Mouse (Mus musculus): Measurements from ENCODE around the gene Gpr152. TPM values are rescaled to one million over a fixed set of nuclear protein-coding genes. Genes with fewer than 3 reads are reported as not detected.

The Gpr152 gene
- not detected in 2 replicates for polyA plus RNA-seq (2015; fragmentation: Nextera tagmentation; extraction: Ambion mirVana)

DNA sequence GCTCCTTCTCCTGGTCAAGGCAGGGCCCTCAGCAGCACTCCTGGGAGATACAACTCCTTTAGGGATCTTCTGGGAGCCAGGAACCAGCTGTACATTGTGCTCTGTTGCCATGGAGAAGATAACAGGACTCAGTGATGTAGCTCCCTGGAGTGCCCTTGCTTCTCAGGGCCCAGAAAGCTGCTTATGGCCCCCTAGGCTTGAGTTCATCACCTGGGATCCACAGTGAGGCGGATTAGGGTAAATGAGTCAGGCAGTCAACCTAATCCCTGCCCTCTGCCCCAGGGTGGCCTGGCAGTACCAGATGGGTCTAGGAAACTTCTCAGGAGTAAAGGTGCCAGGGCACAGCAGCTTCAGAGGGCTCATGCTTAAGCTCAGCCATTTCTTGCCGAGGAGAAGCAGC is at the start of gene Gpr152:
Gpr152 (plus strand) TSS at position 342 of the 400 bp plus-strand sequence.
- H3K27me3 ChIP-seq (replicated peaks; ENCODE audit: control insufficient read depth, insufficient read depth, low read length): no peaks in the 10 kb centered on the region
- no peaks in the 10 kb centered on the region for H3K36me3 ChIP-seq (ENCODE audit: control insufficient read depth, insufficient read depth)
- H3K9me3 ChIP-seq (ENCODE audit: control insufficient read depth): no peaks in the 10 kb centered on the region
- H3K4me2 ChIP-seq (replicated peaks; ENCODE audit: low read depth): no peak within 1 kb of the TSS
- WGBS: 86% methylated on average over 2 of the region's 2 CpGs
- no peak for ATAC-seq
- no peak within 1 kb of the TSS for H3K4me3 ChIP-seq (ENCODE audit: low read depth, low read length)
- no peak for TF ChIP-seq CTCF (IDR thresholded peaks at IDR 0.05; ENCODE audit: low read depth)
- H3K27ac ChIP-seq (ENCODE audit: low read depth, low read length): no peak within 1 kb of the TSS
- H3K9ac ChIP-seq (ENCODE audit: low read depth, low read length): no peak within 1 kb of the TSS
- no peaks in the 10 kb centered on the region for H3K4me1 ChIP-seq (replicated peaks; ENCODE audit: control insufficient read depth, insufficient read depth, low read length)

DNA sequence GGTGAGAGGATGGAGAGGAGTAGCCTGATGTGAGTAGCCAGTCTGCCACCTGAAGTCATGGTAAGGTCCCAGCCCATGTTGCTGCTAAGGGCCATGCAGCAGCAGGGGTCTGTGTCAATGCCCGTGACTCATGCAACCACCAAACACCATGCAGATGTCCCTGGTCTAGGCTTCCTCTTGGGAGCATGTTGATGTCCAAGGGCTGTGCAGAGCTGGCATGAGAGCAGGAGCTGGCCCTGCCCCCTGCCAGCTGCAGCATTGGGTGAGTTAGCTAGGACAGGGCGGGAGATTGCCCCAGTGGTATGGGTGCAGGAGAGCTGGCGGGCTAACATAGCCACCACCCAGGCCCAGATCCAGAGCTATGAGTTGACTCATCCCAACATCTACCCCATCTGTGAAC is 49.1 kb upstream of the Gpr152 start:
- no peak for TF ChIP-seq CTCF (IDR thresholded peaks at IDR 0.05; ENCODE audit: low read depth)
- WGBS: 74% methylated on average over 3 of the region's 3 CpGs
- Histone ChIP-seq H3K36me3 (ENCODE audit: control insufficient read depth, insufficient read depth) (no peaks in the 10 kb centered on the region), H3K9me3 (ENCODE audit: control insufficient read depth) (no peaks in the 10 kb centered on the region), H3K9ac (ENCODE audit: low read depth, low read length) (no peak overlapping the region), H3K4me2 (replicated peaks; ENCODE audit: low read depth) (no peak overlapping the region), H3K4me3 (ENCODE audit: low read depth, low read length) (no peak overlapping the region), H3K27me3 (replicated peaks; ENCODE audit: control insufficient read depth, insufficient read depth, low read length) (no peaks in the 10 kb centered on the region), H3K27ac (ENCODE audit: low read depth, low read length) (no peak overlapping the region), H3K4me1 (replicated peaks; ENCODE audit: control insufficient read depth, insufficient read depth, low read length) (no peaks in the 10 kb centered on the region)
- no peak for ATAC-seq

DNA sequence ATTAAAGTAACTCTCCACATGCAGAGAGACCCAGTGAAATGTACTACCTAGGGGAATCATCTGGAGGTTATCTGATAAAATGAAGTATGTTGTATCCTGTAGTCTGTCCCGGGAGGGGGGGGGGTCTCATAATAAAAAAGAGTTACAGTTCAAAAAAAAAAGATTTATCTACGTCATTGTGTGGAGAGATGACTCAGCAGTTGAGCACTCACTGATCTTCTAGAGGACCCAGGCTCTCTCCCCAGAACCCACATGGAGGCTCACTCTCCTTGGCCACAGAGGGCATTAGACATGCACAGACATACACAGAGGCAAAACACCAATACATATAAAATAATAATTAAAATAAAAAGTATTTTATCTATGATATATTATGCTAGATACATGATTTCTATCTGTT is 48.2 kb upstream of the Gpr152 start:
- H3K27me3 ChIP-seq (replicated peaks; ENCODE audit: control insufficient read depth, insufficient read depth, low read length): no peaks in the 10 kb centered on the region
- no peak overlapping the region for H3K9ac ChIP-seq (ENCODE audit: low read depth, low read length)
- no peak overlapping the region for H3K4me3 ChIP-seq (ENCODE audit: low read depth, low read length)
- peaks cover under 1% of the 10 kb centered on the region; the same call in 1 of the 2 replicates for H3K4me1 ChIP-seq (replicated peaks; ENCODE audit: control insufficient read depth, insufficient read depth, low read length)
- H3K27ac ChIP-seq (ENCODE audit: low read depth, low read length): no peak overlapping the region
- no peak overlapping the region for H3K4me2 ChIP-seq (replicated peaks; ENCODE audit: low read depth)
- WGBS: 50% methylated on average over 2 of the region's 2 CpGs
- H3K36me3 ChIP-seq (ENCODE audit: control insufficient read depth, insufficient read depth): no peaks in the 10 kb centered on the region
- TF ChIP-seq CTCF (IDR thresholded peaks at IDR 0.05; ENCODE audit: low read depth): no peak
- no peaks in the 10 kb centered on the region for H3K9me3 ChIP-seq (ENCODE audit: control insufficient read depth)
- ATAC-seq: no peak

DNA sequence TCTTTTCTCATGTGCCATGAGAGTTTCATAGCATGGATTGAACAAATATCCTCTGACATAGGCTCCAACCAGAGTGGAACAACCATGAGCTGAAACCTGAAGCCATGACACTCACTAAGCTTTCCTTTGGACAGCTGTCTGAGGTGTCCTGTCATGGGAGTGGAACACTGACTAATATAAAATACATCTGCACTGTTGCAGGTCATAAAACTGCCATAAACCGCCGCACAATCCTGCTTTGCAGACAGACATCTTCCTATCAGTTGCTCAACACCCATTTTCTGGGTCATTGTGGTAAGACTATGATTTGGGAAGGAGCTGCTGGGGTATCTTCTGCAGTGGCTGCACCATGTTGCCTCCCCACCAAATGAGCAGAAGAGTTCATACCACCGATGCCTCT is 46.8 kb upstream of the Gpr152 start:
- Histone ChIP-seq H3K27me3 (replicated peaks; ENCODE audit: control insufficient read depth, insufficient read depth, low read length) (no peaks in the 10 kb centered on the region), H3K36me3 (ENCODE audit: control insufficient read depth, insufficient read depth) (no peaks in the 10 kb centered on the region), H3K9me3 (ENCODE audit: control insufficient read depth) (no peaks in the 10 kb centered on the region), H3K27ac (ENCODE audit: low read depth, low read length) (no peak overlapping the region), H3K4me2 (replicated peaks; ENCODE audit: low read depth) (no peak overlapping the region), H3K4me1 (replicated peaks; ENCODE audit: control insufficient read depth, insufficient read depth, low read length) (peaks cover 3% of the 10 kb centered on the region; the same call in 1 of the 2 replicates), H3K4me3 (ENCODE audit: low read depth, low read length) (no peak overlapping the region), H3K9ac (ENCODE audit: low read depth, low read length) (no peak overlapping the region)
- no peak for TF ChIP-seq CTCF (IDR thresholded peaks at IDR 0.05; ENCODE audit: low read depth)
- 48% methylated on average over 3 of the region's 3 CpGs for WGBS
- ATAC-seq: no peak

DNA sequence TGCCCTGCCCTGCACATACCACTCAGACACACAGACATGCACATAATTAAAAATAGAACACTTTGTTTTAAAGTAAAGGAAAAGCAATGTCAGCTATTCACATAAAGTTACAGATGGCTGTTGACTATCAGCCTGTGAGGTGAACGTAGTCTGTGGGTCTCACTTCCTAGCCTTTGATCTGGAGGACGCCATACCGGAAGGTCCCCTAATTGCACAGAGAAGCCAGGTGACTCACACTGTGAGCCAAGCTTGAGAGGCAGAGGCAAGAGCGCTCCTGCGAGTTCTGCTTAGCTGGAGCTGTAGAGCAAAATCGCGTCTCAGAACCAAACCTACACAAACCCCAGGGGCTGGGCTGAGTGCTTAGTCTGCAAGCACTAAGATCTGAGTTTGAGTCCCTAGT is 45.8 kb upstream of the Gpr152 start:
- Histone ChIP-seq H3K36me3 (ENCODE audit: control insufficient read depth, insufficient read depth) (no peaks in the 10 kb centered on the region; the same call in 1 of the 2 replicates), H3K4me1 (replicated peaks; ENCODE audit: control insufficient read depth, insufficient read depth, low read length) (peaks cover 3% of the 10 kb centered on the region; the same call in 1 of the 2 replicates), H3K4me3 (ENCODE audit: low read depth, low read length) (no peak overlapping the region), H3K27ac (ENCODE audit: low read depth, low read length) (no peak overlapping the region), H3K9me3 (ENCODE audit: control insufficient read depth) (no peaks in the 10 kb centered on the region), H3K4me2 (replicated peaks; ENCODE audit: low read depth) (no peak overlapping the region), H3K9ac (ENCODE audit: low read depth, low read length) (no peak overlapping the region), H3K27me3 (replicated peaks; ENCODE audit: control insufficient read depth, insufficient read depth, low read length) (no peaks in the 10 kb centered on the region)
- no peak for TF ChIP-seq CTCF (IDR thresholded peaks at IDR 0.05; ENCODE audit: low read depth)
- no peak for ATAC-seq
- 49% methylated on average over 7 of the region's 7 CpGs for WGBS

DNA sequence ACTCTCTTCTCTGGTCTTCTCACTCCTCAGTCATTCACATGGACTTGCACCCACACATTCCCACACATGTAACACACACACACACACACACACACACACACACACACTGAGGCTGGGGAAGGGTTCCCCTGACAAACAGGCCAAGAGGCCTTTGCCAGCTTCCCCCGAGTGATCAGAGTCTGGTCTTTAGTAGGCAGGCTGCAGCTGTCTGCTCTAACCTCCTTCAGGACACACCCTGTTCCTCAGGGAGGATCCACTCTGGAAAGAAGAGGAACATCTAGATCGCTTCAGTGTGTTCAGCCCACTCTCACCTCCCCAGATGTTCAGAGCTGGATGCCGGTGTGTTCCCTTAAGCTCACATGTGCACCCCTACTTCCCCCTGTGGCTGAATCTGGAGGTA is 45.2 kb upstream of the Gpr152 start:
- H3K27me3 ChIP-seq (replicated peaks; ENCODE audit: control insufficient read depth, insufficient read depth, low read length): no peaks in the 10 kb centered on the region
- H3K9ac ChIP-seq (ENCODE audit: low read depth, low read length): no peak overlapping the region
- H3K27ac ChIP-seq (ENCODE audit: low read depth, low read length): no peak overlapping the region
- no peak for ATAC-seq
- H3K4me1 ChIP-seq (replicated peaks; ENCODE audit: control insufficient read depth, insufficient read depth, low read length): peaks cover 3% of the 10 kb centered on the region; the same call in 1 of the 2 replicates
- WGBS: 55% methylated on average over 3 of the region's 3 CpGs
- H3K4me3 ChIP-seq (ENCODE audit: low read depth, low read length): no peak overlapping the region
- H3K36me3 ChIP-seq (ENCODE audit: control insufficient read depth, insufficient read depth): no peaks in the 10 kb centered on the region; the same call in 1 of the 2 replicates
- H3K9me3 ChIP-seq (ENCODE audit: control insufficient read depth): no peaks in the 10 kb centered on the region
- no peak overlapping the region for H3K4me2 ChIP-seq (replicated peaks; ENCODE audit: low read depth)
- TF ChIP-seq CTCF (IDR thresholded peaks at IDR 0.05; ENCODE audit: low read depth): no peak

Measured in intestine, postnatal 0 days (tissue).